Comparison of ENCODE assay signal across 8 mouse cellular contexts in genomic region chr9:56851778-56852177, GRCm38 (mm10). TPM values are rescaled to one million over a fixed set of nuclear protein-coding genes. Genes with fewer than 3 reads are reported as not detected.
DNase-seq lines count a peak whose midpoint lies in the region; ATAC-seq and TF ChIP-seq lines count a peak whose summit lies in the region.

No protein-coding gene starts in this region.

- peaks cover 6% of the 10 kb centered on the region for H3K4me1 ChIP-seq in testis, adult 2 months (ENCODE audit: control insufficient read depth, insufficient read depth, low read length)
- peaks cover 37% of the 10 kb centered on the region for H3K4me1 ChIP-seq in heart, embryonic 13.5 days
- H3K4me1 ChIP-seq in lung, embryonic 16.5 days (replicated peaks; ENCODE audit: control insufficient read depth, insufficient read depth, low read length), result peaks cover 15% of the 10 kb centered on the region

- DNase-seq in testis, postnatal 10 days (ENCODE audit: low spot score), result no peak
- DNase-seq in right cerebral cortex, postnatal 25 days, result no peak
- DNase-seq in B cell, adult 2 months, result no peak
- DNase-seq in cerebellum, adult 18-20 months, result no peak
- DNase-seq in left cerebral cortex, postnatal 25 days (ENCODE audit: low spot score in 2 of 2), result no peak

- H3K36me3 ChIP-seq in testis, adult 2 months (ENCODE audit: control insufficient read depth, insufficient read depth, low read length), result no peaks in the 10 kb centered on the region
- H3K36me3 ChIP-seq in heart, embryonic 13.5 days, result no peaks in the 10 kb centered on the region
- no peaks in the 10 kb centered on the region for H3K36me3 ChIP-seq in lung, embryonic 16.5 days (ENCODE audit: control insufficient read depth, insufficient read depth, low read length)

- ATAC-seq in heart, embryonic 13.5 days (ENCODE audit: extremely low read depth, insufficient number of reproducible peaks, low FRiP score, low TSS enrichment), result peak; percentile 35
- ATAC-seq in lung, embryonic 16.5 days (ENCODE audit: low read depth), result peak; percentile 85

- peak overlapping the region; percentile 85 for H3K4me3 ChIP-seq in testis, adult 2 months (ENCODE audit: control insufficient read depth, low read depth, low read length)
- no peak overlapping the region for H3K4me3 ChIP-seq in heart, embryonic 13.5 days
- H3K4me3 ChIP-seq in lung, embryonic 16.5 days (ENCODE audit: low read length), result no peak overlapping the region

- H3K27me3 ChIP-seq in testis, adult 2 months (ENCODE audit: control insufficient read depth, insufficient read depth, low read length), result no peaks in the 10 kb centered on the region
- H3K27me3 ChIP-seq in heart, embryonic 13.5 days (replicated peaks), result peaks cover 10% of the 10 kb centered on the region
- H3K27me3 ChIP-seq in lung, embryonic 16.5 days (ENCODE audit: control insufficient read depth, insufficient read depth, low read depth, low read length), result no peaks in the 10 kb centered on the region

- H3K9ac ChIP-seq in heart, embryonic 13.5 days, result peak overlapping the region; percentile 16
- no peak overlapping the region; the same call in 1 of the 2 replicates for H3K9ac ChIP-seq in lung, embryonic 16.5 days (ENCODE audit: low read length)

- H3K4me2 ChIP-seq in heart, embryonic 13.5 days, result peak overlapping the region; percentile 40
- H3K4me2 ChIP-seq in lung, embryonic 16.5 days (ENCODE audit: low read depth, low read length), result no peak overlapping the region

- 19% methylated on average over 11 of the region's 11 CpGs for WGBS in heart, embryonic 13.5 days
- 12% methylated on average over 11 of the region's 11 CpGs for WGBS in lung, embryonic 16.5 days

- H3K9me3 ChIP-seq in heart, embryonic 13.5 days, result no peaks in the 10 kb centered on the region
- no peaks in the 10 kb centered on the region for H3K9me3 ChIP-seq in lung, embryonic 16.5 days (ENCODE audit: control insufficient read depth, low read length)

- TF ChIP-seq POLR2A in testis, adult 2 months (IDR thresholded peaks at IDR 0.05; ENCODE audit: control insufficient read depth, low read depth, low read length), result peak; percentile 64; the same call in 1 of the 2 replicates

- intact Hi-C loops in left cerebral cortex, postnatal 25 days (cut with DNase I), result no loop called here

- TF ChIP-seq CTCF in testis, adult 2 months (IDR thresholded peaks at IDR 0.05; ENCODE audit: control insufficient read depth, insufficient read depth, insufficient replicate concordance, low read depth, low read length), result no peak

- no peak overlapping the region for H3K27ac ChIP-seq in testis, adult 2 months (ENCODE audit: control insufficient read depth, insufficient read depth, low read depth, low read length)
- peak overlapping the region; percentile 75 for H3K27ac ChIP-seq in heart, embryonic 13.5 days (replicated peaks)
- H3K27ac ChIP-seq in lung, embryonic 16.5 days (ENCODE audit: low read length), result no peak overlapping the region

RNA-seq across cellular contexts. Expression of gene Odf3l1, which starts 12.7 kb away (rescaled TPM):
- 293 and 304 TPM in 2 replicates for polyA plus RNA-seq in testis, adult 2 months (2012; rRNA removed)
- 0.49 and 0.73 TPM in 2 replicates for polyA plus RNA-seq in heart, embryonic 13.5 days (2015; fragmentation: Nextera tagmentation; extraction: Ambion mirVana)
- 0.20 and 1.1 TPM in 2 replicates for polyA plus RNA-seq in lung, embryonic 16.5 days (2015; fragmentation: Nextera tagmentation; extraction: Ambion mirVana)
- total RNA-seq in left cerebral cortex, postnatal 25 days (2021), result not detected

RNA-seq across cellular contexts. Expression of gene Cspg4, which starts 13.1 kb away (rescaled TPM):
- polyA plus RNA-seq in testis, adult 2 months (2012; rRNA removed), result 1.1 and 1.2 TPM in 2 replicates
- 24.2 and 26.2 TPM in 2 replicates for polyA plus RNA-seq in heart, embryonic 13.5 days (2015; fragmentation: Nextera tagmentation; extraction: Ambion mirVana)
- polyA plus RNA-seq in lung, embryonic 16.5 days (2015; fragmentation: Nextera tagmentation; extraction: Ambion mirVana), result 23.9 and 26.5 TPM in 2 replicates
- total RNA-seq in left cerebral cortex, postnatal 25 days (2021), result 10 to 100 TPM; 17.2 to 18.5 TPM

RNA-seq across cellular contexts. Expression of gene Lingo1, which starts 55.5 kb away (rescaled TPM):
- polyA plus RNA-seq in testis, adult 2 months (2012; rRNA removed), result 6.8 and 7.3 TPM in 2 replicates
- polyA plus RNA-seq in heart, embryonic 13.5 days (2015; fragmentation: Nextera tagmentation; extraction: Ambion mirVana), result 1.5 and 2.3 TPM in 2 replicates
- 3.2 and 3.3 TPM in 2 replicates for polyA plus RNA-seq in lung, embryonic 16.5 days (2015; fragmentation: Nextera tagmentation; extraction: Ambion mirVana)
- total RNA-seq in left cerebral cortex, postnatal 25 days (2021), result 100 to 1,000 TPM; 486 to 559 TPM

Comparison
In these comparisons a context has a peak if more than half of its experiments do, and no peak if none do; other contexts are left out.
1. RNA of gene Odf3l1, which starts 12.7 kb away (polyA plus RNA-seq): 293 to 304 TPM in testis, adult 2 months; 0.20 to 1.1 TPM in lung, embryonic 16.5 days and 0.49 to 0.73 TPM in heart, embryonic 13.5 days; every median in the first group is over 100 times any median in the second.
2. RNA of gene Cspg4, which starts 13.1 kb away (polyA plus RNA-seq): 24.2 to 26.2 TPM in heart, embryonic 13.5 days and 23.9 to 26.5 TPM in lung, embryonic 16.5 days; 1.1 to 1.2 TPM in testis, adult 2 months; every median in the first group is over 10 times any median in the second.